Mouse (Mus musculus) fibroblast of lung, adult 2 months (primary cell): ENCODE data around the gene Slc52a3.
A peak's percentile ranks its signal among the peaks of the same experiment; 100 is the strongest.
"Not testable (repeated sequence)": the region's sequence is repeated elsewhere in the genome, so short reads cannot be mapped to it uniquely, and the experiment has no call there.

ENCODE experiments used
- DNase-seq: peaks from one replicate; pipeline ENCODE4 v3.0.0-alpha.2; 2011; ENCODE audit warnings: low read depth

Slc52a3 gene

DNA sequence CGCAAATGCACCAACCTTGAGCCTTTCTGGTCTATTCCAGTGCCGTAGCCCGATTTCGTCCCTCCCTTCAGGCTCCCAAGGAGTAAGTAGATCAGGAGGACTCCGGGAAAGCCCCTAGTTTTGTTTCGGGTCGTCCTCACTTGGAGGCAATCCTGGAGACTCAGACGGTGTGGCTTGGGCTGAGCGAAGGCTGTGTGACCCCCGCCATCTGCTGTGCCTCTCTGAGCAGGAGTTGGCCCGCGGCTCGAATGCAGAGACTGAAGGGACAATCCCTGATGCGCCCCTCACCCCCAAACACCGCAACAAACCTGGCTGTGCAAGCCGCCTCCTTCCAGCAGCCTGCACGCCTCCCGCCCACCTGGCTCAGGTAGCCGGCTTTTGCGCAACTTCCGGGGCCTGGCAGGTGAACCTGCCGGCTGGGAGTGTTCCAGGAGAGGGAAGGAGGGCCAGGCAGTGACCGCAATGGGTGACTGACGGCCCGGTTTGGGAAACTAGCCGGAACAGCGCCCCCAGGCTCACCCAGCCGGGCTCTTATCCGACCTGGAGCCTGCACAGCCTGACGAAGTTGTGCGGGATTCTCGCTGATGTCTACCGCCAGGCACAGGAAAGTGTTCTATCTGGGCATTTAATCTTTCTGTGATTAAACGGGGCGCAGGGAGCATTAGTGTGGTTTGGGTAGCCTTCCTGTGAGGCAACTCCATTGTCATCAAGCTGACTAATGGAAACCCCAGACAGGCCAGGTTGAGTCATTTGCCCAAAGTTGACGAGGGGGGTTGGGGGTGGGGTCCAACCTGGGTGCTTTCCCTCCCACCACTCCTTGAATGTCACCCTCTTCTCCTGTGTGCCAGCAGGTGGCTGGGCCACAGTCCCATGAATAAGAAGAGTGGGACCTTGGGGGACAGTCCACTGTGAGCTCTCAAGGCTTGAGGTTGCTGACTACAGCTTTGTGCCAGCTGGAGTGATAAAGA, 22.4 kb upstream of the Slc52a3 start:
- DNase-seq: peak; percentile 31

DNA sequence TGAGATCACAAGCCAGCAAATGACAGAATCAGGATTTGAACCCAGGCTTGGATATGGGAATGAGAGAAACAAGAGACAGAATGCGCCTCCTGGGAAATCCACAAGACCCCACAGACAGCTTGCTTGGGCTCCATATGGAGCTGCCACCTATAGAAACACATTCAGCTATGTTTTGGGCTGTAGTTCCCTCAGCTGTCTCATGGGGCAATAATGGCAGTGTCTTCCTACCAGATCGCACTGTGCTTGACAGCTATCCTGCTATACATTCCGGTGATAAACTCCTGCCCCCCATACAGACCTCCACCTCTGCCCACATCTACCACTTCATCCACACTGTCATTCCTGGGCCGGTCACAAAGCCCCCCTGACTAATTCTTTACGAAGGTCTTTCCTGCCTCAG, 21.0 kb upstream of the Slc52a3 start:
- DNase-seq: no peak

DNA sequence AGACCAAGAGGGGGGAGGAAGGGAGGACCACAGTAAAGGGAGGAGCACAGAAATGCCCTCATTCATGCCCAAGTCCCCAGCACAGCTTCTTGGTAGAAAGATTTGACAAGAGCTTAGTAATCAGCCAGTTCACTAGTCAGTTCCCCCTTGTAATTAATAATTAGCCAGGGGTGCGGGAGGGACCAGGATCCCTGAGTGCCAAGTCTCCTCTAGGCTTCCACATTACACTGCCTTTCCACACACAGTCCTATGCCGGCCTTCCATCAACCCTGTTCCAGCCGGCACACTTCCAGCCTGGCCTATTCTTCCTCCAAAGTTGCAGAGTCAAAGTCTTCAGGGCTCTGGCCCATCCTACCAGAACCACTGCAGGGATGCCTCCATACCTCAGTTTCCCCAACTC, 20.2 kb upstream of the Slc52a3 start:
- DNase-seq: no peak

DNA sequence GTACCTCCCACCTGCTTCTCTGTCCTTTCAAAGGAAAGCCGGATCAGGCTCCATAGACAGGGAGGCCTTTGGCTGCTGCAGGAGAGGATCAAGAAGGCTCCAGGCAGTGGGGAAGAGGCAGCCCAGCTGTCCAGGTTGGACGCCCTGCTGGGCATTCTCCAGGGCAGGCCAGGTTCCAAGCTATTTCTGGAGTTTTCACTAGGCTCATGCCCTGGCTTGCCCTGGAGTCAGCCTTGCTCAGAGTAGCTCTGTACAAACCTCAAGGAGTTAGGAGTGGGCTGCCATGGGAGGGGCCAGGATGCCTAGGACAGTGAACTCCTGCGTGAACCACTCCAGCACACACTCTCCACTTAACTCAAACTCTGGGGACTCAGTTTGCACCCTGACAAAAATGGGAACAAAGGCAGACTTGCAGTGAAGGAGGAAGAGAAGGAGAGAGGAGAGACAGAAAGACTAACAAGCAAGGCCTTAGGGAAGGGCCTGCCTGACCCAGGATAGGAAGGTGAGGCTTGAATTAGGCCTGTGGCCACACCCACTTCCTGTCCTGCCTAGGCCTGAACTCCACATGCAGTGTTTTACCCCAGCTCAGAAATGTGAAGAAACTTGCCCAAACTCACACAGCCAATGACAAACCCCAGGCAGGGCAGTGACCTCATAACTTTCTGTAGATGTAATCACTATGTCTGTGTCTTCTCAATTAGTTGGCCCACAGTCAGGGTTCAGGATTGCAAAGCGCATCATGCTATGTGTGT, 18.4 kb upstream of the Slc52a3 start:
- peak; percentile 61 for DNase-seq

DNA sequence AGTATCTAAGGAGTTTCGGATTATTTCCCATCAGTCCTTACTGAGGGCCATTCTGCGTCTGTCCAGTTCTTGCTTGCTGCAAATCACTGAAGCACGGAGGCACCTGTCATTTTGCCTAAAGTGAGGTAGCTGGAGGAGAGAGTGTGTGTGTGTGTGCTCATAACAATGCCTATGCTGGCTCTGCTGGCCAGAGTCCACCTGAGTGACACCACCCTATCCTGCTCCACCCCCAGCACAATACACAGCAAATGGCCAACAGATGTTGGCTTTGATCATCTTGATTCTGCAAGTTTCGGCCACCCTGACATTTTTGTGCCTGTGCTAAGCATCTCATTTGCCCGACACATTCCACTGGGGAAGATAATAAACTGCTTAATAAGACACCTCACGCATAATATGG, 17.8 kb upstream of the Slc52a3 start:
- DNase-seq: no peak

DNA sequence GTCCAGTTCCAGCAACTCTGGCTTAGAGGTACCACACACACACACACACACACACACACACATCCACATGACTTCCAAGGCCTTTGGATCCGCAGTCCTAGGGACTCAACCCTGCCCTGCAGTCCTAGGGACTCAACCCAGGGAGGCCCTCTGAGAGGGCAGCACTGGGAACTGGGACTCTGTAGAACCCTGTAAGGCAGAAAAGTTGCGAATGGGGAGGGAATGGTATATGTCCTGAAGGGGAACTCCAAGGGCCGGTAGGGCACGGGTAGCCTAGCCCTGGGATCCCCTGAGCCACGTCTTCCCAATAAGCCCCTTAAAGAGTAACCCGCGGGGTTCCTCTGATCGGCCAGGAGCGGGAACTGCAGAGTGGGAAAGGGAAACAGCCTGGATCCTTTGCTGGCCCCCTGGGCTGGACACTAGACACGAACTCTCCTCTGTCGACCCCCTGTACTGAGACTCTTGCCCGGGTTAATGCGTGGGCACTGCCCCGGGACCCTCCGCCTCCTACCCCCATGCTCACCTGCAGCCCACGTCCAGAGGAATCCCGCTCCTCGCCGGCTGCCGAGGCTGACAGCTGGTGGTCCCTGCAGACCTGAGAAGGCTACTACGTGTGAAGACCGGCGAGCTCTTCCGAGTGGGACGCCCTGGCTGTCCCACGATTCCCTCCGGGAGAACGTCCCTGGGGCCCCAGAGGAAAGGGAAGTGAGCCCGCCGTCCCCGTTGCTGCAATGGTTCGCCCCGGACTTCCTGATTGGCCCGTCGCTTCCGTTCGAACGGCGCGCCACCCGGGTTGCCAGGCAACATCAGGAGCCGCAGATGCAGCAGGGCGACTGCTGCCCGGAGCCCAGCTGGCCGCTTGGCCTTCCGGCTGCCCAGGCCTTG, 16.6 kb upstream of the Slc52a3 start, which contains the start of gene Fam110a:
Gene Fam110a, minus strand, starts transcription at position 750 of the 885 bp plus-strand sequence.
- peak; percentile 77 for DNase-seq

DNA sequence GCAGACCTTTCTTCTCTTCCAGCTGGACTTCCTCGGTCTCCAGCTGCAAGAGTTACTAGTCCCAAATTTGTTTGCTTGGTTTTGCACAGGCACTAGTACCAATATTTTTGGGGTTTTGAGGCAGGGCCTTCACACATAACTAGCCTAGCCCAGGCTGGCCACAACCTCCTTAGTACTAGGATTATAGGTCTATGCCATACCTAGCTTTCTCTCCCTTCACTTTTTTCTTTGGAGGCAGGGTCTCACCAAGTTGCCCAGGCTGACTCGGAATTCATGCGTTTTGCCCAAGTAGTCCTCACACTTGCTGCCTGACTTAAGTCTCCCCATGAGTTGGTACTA, 16.0 kb upstream of the Slc52a3 start:
- no peak for DNase-seq

DNA sequence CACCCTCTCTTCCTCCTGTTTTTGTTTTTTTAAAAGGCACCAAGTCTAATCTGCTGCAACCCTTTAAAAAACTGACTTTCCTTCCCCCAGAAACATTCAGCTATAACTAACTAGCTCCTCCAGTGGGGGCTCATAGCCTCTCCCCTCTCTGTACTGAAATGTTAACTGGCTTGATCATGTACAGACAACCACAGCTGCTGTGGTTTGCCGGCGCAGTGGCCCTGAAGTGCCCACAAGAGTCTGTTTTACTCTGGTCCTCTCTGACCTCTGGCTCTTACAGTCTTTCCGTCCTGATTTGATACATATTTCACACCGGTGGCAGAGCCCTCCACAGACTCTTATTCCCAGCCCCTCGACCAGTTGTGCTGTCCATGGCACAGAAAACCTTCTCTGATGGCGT, 15.0 kb upstream of the Slc52a3 start:
- DNase-seq: no peak

DNA sequence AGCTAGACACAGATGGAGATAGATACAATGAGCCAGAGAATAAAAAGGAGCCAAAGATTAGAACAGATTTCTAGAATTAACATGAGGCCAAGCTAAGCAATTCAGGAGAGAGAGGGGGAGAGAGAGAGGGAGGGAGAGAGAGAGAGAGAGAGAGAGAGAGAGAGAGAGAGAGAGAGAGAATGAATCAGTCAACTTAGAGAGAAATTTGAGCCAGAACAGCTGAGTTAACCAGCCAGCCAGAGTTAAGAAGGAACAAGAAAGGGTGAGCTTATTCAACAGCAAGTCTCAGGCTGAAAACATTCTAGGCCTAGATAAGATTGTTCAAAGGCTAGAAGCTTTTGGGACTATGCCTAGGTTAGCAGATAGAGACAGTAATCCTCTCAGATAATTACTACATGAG, 13.8 kb upstream of the Slc52a3 start:
- DNase-seq: no peak

DNA sequence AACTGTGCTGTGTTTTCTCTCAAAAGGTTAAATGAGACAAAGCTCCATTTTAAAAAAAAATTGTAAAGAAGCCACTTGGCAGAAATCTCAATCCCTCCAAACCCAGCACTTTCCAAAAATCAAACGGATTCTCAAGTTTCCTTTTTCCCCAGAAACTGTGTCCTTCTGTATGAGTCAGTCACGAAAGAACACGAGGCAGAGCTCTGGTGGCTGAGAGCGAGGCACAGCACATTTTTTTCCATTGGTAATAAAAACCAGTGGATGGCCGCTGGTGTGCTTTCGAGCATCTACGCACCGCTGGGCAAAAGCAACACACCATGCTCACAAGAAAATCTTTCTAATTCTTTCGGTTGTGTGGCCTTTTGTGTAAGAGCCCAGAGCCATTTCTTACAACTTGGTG, 12.3 kb upstream of the Slc52a3 start:
- no peak for DNase-seq

DNA sequence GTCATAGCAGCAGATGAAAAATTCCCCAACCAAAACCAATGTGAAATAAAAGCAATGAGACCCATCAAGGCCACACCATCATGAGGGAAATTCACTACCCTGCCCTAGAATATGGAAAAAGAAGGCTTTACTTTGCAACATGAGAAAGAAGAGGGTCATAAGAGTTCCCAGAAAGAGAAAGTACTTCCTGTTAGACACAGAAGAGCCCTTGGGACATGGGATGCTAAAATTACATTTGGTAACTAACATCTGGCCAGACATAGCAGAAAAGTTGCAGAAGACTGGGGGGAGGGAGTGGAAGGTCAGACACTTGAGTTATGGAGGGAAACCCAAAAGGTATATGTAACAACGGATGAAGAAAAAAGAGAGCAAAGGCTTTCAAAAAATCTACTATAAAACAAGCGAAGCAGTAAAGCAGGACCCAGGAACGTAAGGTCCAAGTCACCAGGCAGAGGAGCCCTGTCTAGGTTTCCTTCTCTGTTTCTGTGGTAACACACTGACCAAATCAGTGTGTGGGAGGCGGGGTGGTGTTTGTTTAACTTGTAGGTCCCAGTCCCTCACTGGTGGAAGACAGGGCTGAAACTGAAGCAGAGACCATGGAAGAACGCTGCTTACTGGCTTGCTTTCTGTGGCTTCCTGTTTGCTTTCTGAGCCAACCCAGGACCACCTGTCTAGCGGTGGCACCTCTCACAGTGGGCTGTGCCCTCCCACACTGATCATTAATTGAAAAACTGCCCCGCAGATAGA, 10.7 kb upstream of the Slc52a3 start:
- no peak for DNase-seq

DNA sequence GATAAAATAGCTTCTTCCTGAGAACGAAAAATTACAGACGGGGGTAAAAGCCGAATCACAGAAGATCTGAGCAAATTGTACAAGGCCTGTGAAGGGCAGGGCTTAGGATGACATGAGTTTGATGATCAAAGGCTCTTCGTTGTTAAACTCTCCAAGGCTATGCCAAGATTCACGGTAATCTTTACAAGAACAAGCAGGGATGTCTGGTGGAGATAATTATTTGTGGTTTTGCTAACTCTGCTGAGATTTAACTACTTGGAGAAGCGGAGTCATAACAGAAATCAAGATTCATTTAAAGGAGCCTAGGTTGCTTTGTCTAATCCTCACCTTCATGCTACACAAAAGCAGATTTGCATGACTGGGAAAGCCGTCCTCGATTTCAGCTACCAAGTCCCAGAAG, 9.4 kb upstream of the Slc52a3 start:
- no peak for DNase-seq

DNA sequence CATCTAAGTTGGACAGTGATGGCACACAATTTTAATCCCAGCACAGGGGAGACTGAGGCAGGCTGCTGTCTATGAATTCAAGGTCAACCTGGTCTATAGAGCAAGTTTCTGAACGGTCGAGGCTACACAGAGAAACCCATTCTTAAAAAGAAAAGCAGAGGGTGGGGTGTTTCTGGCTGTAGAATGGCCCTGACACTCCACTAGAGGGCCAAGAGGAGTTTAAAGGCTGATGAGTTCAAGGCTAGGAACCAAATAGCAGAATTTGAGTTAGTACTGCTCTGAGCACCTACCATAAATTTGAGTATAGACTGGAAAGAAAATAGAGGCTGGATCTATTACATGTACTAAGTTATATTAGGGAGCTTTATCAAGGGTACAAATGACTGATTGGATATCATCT, 7.3 kb upstream of the Slc52a3 start:
- DNase-seq: no peak

DNA sequence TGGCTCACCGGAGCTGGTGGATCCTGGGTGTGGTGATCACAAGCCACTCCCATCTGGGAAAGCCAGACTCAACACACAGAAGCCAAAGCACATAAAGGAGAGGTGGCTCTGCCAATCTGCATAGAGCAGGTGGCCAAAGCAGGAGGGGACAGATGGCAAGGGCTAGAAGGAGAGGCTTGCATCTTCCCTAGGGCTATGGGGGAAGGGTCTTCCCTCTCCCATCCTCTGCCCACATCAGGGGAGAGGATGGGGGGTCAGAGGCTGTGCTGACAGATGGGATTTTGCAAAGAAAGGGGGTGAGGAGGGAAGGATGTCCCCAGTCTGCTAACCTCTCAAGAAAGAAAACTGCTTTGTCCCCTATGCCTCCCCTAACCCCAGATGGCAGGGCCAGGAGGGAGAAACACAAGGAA, 5.3 kb upstream of the Slc52a3 start:
- no peak for DNase-seq

DNA sequence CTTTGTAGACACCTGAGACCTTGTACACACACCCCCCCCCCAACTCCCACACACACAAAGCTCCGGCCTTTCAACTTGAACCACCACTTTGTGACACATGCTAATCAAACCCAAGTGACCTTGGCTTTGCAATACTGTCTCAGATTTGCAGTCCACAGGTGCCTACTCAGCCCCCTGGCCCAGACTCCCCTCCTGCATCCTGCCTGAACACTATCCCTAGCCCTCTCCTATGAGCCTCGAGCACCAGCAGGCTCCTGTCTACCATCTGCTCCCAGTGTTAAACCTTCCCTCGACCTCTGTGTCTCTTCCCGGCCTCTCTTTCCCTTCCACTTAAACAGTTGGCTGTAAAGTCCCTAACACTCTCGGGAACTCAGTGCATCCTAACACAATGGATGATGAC, 4.9 kb upstream of the Slc52a3 start:
- DNase-seq: no peak

DNA sequence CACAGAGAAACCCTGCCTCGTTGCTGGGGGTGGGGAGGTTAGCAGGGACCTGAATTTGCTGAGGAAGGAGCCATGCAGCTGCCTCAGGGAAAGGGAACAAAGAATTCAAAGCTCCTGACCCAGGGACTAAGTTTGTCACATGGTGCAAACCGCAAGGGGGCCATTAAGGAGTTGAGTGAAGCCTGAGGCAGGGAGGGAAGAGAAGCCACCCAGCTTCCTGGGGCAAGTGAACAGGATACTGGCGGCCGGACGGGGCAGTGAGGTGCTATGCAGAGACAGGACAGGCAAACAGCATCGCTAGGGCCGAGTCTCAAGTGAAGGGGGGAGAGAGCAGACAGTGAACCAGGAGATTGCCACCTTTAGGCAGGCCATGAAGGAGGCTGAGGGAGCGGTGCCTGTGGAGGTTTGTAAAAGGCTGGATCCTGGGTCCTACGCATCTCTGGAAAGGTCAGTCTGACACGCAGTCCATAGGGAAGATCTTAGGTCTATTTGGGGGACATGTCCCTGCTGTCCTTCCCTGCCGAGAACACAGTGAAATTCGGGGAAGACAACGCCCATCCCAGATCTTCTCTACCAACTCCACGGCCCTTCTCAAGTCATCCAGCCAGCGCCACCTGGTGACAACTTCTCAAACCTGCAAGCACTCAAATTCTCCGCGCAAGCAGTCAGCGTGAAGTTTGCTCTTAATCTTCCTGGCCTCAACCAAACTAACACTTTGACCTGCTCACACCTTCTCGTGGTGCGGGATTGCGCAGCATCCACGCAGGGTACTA, 1.8 kb upstream of the Slc52a3 start:
- DNase-seq: no peak

DNA sequence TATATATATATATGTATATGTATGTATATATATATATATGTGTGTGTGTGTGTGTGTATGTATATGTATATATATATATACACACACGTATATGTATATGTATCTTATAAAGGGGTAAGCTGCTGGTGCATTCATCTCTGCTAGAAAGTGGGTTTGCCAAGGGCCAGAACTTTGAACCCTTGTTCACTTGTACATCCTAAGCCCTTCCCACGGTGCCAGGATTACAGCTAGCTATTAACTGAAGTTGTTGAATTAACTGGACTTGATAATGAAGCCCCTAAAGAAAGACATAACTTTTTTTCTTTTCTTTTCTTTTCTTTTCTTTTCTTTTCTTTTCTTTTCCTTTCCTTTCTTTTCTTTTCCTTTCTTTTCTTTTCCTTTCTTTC, 872 bp downstream of the Slc52a3 start:
- DNase-seq: not testable (repeated sequence)

DNA sequence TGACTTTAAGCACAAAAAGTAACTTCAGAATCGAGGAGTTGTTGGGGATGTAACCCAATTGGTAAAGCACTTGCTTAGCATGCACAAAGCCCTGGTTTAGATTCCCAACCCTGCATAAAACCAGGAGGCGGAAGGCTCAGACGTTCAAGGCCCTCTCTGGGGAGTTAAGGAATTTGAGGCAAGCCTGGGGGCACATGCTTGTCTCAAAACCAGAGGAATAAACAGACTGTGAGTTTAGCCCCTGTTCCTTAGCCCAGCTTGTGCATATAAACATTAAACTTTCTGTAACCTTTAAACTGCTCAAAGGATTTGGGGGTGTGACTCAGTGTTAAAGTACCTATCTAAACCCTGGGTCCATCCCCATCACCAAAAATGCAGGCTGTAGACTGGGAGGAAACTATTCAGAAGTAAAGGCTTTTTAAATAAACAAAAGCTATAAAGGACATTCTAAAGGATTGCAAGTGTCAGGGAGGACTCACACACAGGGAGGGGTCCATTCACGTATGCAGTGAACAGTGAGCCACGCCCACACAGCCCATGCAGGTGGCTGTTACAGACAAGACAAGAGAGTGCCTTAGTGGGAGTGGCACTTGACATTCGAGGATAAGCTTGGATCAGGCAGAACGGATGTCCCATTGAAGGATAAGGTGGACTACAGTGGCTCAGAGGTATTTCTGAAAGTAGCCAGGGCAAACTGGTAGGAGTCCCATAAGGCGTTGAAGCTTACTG, 1.6 kb downstream of the Slc52a3 start:
- DNase-seq: no peak

DNA sequence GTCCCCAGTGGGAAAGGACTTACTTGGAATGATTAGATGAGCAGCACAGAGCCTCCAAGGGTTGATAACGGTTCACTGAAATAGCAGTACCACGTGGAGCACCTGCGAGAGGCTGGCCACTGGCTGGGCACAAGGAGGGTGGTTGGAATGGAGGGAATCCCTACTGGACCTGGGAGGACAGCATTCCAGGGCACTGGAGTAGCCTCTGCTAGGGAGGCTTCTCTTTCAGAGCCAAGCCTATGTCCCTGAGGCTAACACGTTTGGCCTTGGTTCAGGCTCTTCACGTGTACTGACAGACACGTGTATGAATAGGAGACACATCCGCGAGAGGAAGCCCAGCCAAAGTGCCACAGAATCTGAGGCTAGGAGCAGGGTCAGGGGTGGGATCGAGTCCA, 2.2 kb downstream of the Slc52a3 start:
- DNase-seq: no peak

DNA sequence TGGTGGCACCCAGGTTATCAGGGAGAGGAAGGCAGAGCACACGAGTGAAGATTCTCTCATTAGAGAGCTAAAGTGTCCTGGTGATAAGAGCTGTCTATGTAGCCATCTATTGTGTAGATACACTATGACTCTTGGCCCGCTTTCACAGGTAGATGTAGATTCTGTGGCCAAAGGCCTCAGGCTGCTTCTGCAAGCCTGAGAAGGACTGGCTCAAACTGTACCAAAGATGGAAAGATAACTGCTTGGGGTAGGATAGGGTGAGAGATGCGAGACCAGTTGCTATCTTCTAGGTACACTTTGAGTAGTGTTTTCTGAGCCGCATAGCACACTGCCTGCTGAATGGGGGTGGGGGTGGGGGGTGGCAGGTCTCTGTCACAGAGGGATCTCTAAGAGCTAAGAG, 2.6 kb downstream of the Slc52a3 start:
- DNase-seq: no peak
